Mouse (Mus musculus): ENCODE measurements at regions not wholly inside any gene's neighbourhood (a gene's known extent, or its start where the extent isn't known, plus 50 kb on each side); places are given as distances from the start of the nearest gene placed in this dataset.
A peak's percentile ranks its signal among the peaks of the same experiment; 100 is the strongest.

DNA sequence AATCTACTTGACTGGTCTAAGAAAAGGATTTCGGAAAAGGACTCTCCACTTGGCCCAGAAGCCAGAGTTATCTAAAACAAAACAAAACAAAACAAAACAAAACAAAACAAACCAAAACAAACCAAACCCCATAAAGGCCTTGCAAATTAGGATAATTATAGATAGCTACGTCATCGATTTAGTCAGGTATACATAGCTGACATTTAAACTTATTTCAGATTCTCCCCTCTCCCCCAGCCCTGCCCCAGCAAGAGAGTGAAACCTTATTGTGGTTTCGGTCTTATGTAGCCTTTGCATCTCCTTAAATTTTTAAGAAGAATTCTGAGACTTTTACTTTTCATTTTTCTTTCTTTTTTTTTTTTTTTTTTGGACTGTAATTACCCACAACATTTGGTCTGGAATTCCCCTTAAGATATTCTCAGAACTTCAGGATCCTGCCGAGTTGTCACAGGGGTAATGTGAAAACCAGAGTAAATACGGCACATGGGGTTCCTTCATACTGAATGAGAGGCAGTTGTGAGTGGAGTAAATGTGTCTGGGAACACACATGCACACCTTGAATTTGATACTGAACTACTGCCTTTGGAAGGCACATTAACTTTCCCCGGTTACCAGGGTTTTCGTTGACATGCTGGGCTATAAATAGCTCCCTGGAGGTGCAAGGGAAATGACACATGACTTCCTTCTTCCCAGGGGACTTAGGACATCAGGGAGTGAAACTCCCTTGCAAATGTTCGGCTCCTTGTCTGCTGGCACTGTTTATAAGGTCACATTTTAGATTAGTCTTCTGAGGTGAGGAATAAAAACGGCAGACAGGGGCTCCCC is 94.8 kb upstream of the Rap1b start:
- no peak for DNase-seq (ENCODE audit: low read depth, low spot score)

- no peak for DNase-seq (ENCODE audit: low read depth, low spot score)
These were observed 95.4 kb upstream of the Rap1b start for GRCm38 (mm10) chr10:117941266-117941651.

DNA sequence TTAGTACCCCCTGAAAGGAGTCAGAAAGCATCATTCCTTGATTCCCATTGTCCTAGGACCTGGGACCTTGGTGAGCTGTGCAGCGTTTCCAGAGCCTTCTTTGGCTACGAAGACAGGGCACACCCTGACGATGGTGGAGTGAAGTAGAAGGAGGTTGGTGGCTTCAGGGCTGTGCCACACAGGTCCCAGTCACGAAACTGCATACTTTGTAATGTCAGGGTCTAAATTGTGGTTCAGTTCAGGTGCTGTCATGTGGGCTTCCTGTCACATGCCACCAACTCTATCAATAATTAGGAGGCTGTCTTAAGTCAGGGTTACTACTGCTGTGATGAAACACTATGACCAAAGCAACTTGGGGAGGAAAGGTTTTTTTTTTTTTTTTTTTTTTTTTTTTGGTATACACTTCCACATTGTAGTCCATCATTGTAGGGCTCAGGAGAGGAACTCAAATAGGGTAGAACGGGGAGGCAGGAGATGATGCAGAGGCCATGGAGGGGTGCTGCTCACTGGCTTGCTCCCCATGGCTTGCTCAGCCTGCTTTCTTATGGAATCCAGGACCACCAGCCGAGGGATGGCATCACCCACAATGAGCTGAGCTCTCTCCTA is 98.0 kb upstream of the Rap1b start:
- DNase-seq (ENCODE audit: low read depth, low spot score) = no peak

GRCm38 (mm10) chr10:117947191-117947590 is 101.4 kb upstream of the Rap1b start:
- DNase-seq (ENCODE audit: low read depth, low spot score) = no peak

GRCm38 (mm10) chr10:117947911-117948310 is 102.1 kb upstream of the Rap1b start:
- DNase-seq (ENCODE audit: low read depth, low spot score) = no peak

DNA sequence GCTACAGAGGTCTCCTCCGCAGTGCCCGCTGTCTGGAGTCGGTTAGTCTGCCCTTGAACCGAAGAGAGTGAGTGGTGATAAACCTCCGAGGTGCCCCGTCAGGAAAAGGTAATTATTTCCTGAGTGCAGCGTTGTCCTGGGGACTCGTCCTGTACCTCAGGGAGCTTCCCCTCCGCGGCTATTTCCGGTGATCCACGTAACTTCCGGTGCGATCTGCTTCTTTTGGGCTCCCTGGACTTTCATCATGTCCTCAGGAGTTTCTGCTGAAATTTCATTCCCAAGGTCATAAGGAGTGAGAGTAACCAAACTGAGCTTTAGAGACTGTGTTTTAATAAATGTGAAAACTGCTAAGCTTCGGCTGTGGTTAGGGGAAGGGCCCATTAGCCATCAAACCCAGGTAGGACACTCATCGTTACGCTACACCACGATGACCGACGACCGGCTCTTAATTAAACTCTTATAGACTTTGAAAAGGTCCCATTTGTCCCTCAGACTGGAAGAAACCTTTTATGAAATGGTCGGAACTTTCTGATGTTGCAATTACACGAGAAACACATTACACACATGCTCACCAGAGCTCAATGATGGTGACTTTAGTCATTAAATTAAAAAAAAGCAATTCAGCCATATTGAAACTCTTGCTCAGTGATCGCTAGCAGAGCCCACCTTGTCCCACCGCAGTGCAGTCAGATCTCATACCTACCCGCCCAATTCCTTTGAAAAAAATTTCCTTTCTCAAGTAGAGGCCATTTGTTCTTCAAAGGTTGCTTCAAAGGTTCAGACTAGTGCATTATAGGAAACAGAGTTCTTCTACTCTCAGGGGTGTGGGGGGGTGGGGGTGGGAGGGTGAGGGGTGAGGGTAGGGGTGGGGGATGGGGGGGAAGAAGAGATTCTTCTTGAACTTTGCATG is 106.5 kb upstream of the Rap1b start:
- peak; percentile 48 for DNase-seq (ENCODE audit: low read depth, low spot score)

DNA sequence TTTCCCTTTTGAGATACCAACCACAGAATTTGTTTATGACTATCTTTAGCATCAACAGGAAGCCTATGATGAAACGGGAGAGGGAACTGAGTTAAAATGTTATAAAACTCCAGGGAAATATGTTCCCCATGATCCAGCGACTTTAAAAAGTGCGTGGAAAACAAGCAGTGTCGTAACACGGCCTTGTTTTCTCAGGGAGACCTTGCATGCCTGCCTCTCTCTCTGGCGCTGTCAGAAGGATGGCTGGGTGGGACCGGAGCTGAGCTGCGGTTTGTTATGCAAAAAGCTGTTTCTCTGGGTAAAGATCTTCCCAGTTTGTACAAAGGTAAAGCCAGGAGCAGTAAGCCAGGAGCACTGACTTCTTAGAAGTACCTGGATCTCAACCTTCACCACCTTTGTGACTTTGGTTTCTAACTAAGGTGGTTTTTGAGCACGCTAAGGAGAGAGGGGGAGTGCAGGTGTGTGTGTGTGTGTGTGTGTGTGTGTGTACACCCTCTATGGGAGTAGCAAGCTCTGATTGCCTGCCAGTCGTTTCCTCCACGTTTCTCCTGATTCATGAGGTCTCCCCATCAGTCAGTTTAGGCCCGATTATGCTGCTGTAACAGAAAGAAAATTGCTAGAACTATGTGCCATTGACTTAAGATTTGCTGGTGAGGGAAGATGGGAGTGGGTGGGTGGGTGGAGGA is 107.3 kb upstream of the Rap1b start:
- DNase-seq (ENCODE audit: low read depth, low spot score) = peak; percentile 55

DNA sequence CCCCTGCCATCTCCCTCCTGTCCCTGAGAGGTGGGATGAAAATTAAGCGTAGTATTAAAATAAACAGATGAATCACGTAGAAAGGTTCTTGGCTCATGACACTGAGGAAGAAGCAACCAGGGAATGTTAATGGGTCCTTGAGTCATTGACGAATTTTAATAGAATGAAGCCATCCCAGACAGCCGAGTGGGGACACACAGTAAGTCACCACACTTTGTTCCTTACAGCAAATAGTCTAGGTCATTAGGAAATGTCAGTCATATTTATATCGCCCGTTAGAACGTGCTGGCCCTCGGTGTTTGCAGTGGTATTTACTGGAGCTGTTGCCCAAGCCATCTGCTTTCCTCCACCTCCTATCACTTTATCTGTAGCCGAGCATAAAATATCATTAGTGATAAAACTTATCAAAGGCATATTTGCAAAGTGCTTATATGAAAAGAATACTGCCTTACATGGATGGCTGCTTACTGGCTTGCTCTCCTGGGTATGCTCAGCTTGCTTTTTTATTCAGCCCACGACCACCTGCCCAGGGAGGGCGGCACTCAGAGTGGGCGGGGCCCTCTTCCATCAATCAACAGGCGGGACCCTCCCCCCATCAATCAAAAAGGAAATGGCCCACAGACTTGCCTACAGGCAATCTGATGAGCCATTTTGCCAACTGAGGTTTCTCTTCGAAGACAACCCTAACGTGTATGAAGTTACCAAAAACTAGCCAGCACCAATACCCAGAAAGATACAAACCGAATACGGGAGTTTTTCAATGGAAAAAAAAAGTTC is 110.5 kb upstream of the Rap1b start:
- no peak for DNase-seq (ENCODE audit: low read depth, low spot score)

DNA sequence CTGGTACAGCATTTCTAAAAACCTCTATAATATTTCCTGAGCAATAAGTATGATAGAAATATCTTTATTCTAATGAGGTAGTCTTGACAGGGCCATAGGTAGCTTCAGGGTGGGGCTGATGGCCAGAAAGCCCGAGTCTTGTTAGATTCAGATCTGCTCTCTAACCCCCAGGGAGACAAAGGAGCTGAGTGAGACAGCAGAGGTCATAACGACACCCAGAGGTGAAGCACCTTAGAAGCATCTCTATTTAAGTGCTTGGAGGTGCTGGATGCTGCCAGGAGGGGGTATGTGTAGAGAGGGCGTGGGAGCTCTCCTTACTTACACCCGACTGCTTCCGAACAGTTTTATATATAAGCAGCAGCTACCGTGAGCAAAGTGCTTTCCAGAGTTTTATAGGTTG is 128.9 kb upstream of the Rap1b start:
- DNase-seq (ENCODE audit: low read depth, low spot score) = no peak

DNA sequence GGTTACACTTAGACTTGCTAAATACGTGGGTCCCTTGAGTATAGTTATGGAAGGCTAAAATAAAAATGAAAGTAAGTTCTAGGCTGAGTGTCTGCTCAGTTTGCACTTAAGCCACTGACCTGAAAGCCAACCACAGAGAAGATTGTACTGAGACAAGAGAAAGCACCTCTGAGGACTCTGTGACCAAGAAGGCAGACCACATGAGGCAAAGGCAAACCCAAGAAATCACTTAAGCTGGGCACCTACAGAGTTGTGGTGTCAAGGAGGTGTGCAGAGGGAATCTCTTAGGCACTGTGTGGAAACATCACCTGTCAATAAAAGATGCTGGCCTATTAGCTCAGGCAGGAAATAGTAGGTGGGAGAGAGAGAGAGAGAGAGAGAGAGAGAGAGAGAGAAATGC is 129.6 kb upstream of the Rap1b start:
- no peak for DNase-seq (ENCODE audit: low read depth, low spot score)

DNA sequence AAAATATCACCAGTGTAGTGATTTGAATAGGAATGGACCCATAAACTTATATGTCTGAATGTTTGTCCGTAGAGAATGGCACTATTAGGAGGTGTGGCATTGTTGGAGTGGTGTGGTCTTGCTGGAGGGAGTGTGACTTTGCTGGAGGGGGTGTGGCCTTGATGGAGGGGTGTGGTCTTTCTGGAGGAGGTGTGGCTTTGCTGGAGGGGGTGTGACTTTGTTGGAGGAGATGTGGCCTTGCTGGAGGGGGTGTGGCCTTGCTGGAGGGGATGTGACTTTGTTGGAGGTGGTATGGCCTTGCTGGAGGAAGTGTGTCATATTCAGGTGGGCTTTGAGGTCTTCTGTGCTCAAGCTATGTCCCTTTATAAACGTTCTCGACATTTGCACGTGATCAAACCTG is 133.3 kb upstream of the Rap1b start:
- DNase-seq (ENCODE audit: low read depth, low spot score) = peak; percentile 33

DNA sequence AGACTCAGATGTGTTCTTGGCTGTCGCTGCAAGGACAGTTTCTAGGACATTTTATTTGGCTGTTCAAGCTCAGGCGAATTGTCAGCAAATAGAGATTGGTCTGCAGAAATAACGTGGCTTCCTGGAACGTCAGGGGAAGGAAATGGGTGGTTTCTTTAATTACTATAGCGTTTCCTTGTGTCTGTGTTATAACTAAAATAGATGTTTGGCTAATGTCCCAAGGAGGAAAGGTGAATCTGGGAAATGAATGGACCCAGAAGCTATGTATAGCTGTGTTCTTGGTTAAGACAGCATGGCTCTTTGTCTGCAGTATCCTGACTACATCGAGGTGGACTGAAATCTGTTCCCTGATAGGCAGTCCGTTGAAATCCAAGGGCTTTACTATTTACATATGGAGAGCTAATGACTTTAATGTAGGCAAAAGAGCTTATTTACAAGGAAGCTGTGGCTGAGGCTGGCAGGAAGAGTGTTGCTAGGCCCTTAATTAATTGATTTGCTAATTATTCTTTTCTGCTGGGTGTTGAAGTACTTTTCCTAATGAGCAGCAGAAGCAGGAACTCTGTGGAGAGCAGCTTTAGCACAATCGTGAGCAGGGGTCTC is 136.9 kb upstream of the Rap1b start:
- no peak for DNase-seq (ENCODE audit: low read depth, low spot score)

GRCm38 (mm10) chr10:117983271-117983670 is 137.4 kb upstream of the Rap1b start:
- DNase-seq (ENCODE audit: low read depth, low spot score) = no peak

DNA sequence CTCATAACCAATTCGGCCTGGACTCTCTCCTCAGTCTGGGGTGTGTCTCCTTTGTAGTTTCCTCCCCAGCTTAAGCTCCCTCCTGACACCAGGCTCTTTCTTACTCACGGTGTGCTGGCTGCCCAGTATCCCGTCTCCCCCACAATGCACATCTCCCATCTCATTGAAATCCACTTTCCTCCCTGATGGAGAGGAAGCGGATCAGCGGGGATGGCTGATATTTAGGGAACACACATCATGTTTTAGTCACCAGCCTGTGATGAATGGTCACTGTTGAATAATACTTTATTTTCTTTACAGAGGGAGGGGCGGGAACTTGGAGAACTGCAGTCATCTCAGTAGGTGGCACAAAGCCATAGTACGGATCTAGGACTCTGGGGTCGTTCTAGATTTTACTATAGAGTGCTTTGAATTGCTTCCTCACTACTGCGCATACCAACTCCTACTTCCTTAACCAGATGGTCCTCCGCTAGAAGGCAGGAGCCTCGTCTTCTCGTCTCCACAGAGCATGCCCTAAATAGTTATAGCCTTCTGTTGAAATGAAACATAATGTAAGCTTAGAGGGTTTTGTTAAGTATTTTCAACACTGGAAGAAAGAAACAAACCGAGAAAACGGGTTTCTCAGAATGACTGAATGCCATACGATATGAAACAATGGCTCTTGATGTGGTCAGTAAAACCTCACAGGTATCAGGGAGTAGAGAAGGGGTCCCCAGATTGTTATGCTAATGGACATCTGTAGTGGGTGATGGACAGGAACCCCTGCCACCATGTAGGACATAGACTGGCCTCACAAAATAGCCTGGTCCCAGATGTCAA is 139.2 kb upstream of the Rap1b start:
- no peak for DNase-seq (ENCODE audit: low read depth, low spot score)

DNA sequence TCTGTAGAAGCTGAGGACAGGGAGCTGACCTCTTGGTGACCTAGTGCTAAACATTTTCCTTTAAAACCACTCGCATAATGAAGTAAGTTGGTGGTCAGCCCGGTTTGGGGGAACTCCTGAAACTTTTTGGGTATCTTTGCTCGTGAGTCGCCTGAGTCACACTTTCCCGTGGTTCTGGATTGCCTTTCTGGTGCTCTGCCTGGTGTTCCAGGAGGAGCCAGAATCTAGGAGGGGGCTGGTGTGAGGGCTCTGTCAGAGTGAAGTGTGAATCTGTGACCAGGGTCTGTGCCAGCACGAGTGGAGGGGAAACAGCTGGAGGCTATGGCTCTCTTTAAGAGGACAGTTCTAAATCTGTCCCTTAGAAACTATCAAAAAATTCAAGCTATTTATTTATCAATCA is 141.8 kb upstream of the Rap1b start:
- DNase-seq (ENCODE audit: low read depth, low spot score) = no peak

GRCm38 (mm10) chr10:117988076-117988475 is 142.2 kb upstream of the Rap1b start:
- DNase-seq (ENCODE audit: low read depth, low spot score) = no peak

GRCm38 (mm10) chr10:117991176-117991575 is 145.3 kb upstream of the Rap1b start:
- DNase-seq (ENCODE audit: low read depth, low spot score) = no peak

GRCm38 (mm10) chr10:117992317-117992716 is 146.5 kb upstream of the Rap1b start:
- DNase-seq (ENCODE audit: low read depth, low spot score) = no peak

DNA sequence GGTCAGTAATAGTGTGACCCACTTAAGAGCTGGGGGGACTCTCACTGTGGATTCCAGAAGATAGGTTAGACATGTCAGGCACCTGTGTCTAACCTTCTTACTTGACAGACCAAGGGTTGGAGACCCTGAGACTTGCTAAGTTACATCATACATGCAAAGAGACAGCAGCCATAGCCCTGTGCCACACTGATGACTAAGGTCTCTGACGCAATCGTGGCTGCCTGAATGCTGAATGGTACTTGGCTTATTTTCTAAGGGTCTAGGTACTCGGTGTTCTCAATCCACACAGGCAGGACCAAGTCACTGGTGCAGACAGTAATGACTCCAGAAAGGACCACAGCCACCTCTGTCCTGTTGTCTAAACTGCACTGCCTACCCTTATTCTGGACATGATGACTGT is 147.8 kb upstream of the Mdm1 start:
- no peak for DNase-seq (ENCODE audit: low read depth, low spot score)

DNA sequence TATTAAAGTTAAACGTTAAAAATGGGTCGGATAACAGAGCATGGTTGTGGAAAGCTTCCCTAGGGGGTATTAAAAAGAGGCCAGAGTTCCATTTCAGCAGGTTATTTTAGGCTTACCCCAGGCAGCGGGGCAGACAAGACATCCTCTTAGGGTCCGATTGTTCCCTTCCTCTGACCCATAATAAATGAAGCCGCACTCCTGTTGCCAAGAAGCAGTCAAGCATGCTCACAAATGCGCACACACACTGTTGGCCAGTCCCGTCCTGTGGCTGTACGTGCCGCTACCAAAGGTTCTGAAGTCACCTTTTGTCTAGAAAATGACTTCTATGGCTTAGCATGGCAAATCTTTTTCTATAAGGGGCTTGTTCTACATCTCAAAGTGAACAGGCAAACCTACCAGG is 146.8 kb upstream of the Mdm1 start:
- DNase-seq (ENCODE audit: low read depth, low spot score) = no peak

Data from WW6 (cell line).